Mouse (Mus musculus): ENCODE results near the gene Map3k5. TPM values are rescaled to one million over a fixed set of nuclear protein-coding genes. Genes with fewer than 3 reads are reported as not detected.

The Map3k5 gene
- total RNA-seq, 2 experiments from 2014 or later: 46.4 to 56.3 TPM

DNA sequence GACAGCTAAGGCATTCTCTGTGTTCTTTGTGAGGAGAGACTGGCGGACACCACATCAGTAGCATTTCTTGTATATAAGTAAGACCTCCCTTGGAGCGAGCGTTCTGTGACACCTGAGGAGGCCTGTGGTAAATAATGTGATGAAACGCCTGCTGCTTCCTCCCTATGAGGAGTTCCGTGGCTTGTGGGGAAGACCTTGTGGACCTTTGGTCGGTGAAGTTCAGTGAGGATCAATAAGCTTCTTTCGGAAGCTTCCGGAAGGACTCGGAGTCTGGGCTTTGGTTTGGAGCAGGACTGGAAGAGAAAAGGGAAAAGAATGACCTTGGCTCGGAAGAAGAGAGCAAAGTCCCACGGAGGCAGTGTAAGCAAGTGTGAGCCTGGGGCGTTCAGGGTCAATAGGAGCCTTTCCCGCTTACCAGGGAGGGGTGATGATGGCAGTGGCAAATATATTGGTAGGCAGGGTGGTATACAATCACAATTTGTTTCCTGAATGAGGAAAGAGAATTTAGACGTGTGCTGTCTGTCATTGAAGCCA is 136.4 kb downstream of the Map3k5 start:
- no peak for DNase-seq (ENCODE audit: low spot score in 2 of 2)
- intact Hi-C loops (cut with DNase I): loop anchor here (5.0 to 10.0 kb wide), 2 partner anchors 52 to 356 kb away; partner anchors contain the start of gene Il20ra

DNA sequence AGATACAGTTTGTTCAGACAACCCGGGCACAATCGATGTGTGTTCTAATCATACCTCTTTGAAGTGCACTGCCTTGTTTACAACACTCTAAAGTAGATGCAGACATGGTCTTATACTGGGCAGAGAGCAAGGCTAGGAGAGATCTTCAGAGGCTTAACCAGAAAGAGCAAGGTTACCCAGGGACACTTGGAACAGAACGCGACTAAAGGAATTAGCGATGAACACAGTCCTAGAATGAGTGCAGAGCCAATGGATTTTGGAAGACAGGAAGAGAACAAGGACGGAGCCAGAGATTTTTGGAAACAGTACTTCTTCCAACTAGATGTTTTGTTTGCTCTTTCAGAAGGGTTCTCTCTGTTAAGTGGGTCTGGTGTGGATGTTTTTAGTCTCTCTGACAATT is 137.4 kb downstream of the Map3k5 start:
- DNase-seq (ENCODE audit: low spot score in 2 of 2): peak in 1 of 2 experiments; percentile 55
- intact Hi-C loops (cut with DNase I): loop anchor here (2.0 to 10.0 kb wide), 3 partner anchors 51 to 357 kb away; partner anchors contain the start of genes Il20ra and Map3k5

GRCm38 (mm10) chr10:20073236-20073893 is 139.1 kb downstream of the Map3k5 start:
- intact Hi-C loops (cut with DNase I): loop anchor here (2.0 to 10.0 kb wide), 3 partner anchors 49 to 359 kb away; partner anchors contain the start of genes Il20ra and Map3k5
- DNase-seq (ENCODE audit: low spot score in 2 of 2): peak; percentile 65 to 78

DNA sequence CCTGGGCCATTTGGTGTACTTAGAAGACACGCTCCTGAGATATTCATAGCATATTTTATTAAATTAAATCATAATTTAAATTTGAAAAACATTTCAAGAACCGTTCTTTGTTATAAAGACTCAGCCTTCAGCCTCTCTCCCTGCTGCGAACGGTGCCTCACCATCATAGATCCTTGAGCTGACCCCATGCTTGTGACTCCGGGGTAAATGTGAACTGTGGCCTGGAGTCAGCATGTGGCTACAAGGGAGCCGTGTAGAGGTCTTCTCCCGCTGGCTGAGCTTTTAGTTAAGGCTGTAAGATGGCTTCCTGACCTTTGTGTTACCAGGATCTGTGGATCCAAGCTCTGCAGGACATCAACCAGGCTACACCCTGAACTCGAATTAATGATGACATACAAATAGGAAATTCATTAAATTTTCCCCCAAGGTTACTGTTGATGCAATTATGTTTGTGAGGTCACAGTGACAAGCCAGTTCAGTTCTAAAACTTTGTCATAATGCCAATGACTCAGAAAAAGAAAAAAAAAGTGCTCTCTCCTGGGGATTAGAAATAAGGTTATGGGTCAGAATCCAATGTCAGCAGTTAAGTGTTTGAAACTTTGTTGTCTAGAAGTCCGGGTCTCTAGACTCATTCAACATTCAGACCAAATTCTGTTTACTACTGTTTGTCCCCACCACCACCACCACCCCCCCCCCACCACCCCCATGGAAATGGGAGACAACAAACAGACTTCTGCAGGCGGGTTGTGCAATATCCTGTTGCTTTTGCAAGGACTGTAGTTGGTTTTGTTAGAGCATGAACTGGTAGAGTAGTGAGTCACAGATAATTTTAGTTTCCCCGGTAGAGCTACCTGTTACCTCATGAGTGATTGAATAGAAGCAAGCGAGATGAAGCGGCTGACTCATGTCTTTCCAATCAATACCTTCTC is 142.5 kb downstream of the Map3k5 start:
- intact Hi-C loops (cut with DNase I): loop anchor here (10.0 kb wide), 1 partner anchor 362 kb away; the partner anchor contains the start of gene Il20ra
- DNase-seq (ENCODE audit: low spot score in 2 of 2): no peak

- intact Hi-C loops (cut with DNase I): loop anchor here (10.0 kb wide), 1 partner anchor 364 kb away; the partner anchor contains the start of gene Il20ra
- no peak for DNase-seq (ENCODE audit: low spot score in 2 of 2)
Measured at GRCm38 (mm10) chr10:20078350-20078749, 144.1 kb downstream of the Map3k5 start.

- no peak for DNase-seq (ENCODE audit: low spot score in 2 of 2)
- intact Hi-C loops (cut with DNase I): no loop called here
Measured at GRCm38 (mm10) chr10:20087841-20088240, 153.6 kb downstream of the Map3k5 start.

- intact Hi-C loops (cut with DNase I): no loop called here
- no peak for DNase-seq (ENCODE audit: low spot score in 2 of 2)
Measured at GRCm38 (mm10) chr10:20089026-20089425, 154.8 kb downstream of the Map3k5 start.

DNA sequence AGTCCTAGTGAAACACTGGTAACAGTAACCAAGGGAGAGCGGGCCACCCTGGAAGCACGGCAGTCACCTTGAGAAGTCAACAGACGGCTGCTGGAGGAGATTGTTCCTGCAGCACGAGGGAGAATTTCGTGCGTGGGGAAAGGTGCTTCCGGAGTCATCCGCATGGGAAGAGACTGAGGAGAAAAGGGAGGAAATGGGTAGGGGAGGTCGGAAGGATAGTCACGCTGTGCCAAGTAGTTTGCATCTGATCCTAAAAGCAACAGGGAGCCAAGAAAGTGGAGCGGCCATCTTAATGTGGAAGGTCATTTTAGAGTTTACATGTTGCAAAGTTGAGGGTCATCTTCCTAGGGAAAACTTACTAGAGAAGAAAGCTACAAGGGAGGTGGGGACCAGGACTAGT is 155.9 kb downstream of the Map3k5 start:
- no peak for DNase-seq (ENCODE audit: low spot score in 2 of 2)
- intact Hi-C loops (cut with DNase I): no loop called here

GRCm38 (mm10) chr10:20091416-20091815 is 157.1 kb downstream of the Map3k5 start:
- no peak for DNase-seq (ENCODE audit: low spot score in 2 of 2)
- intact Hi-C loops (cut with DNase I): no loop called here

GRCm38 (mm10) chr10:20092371-20092770 is 158.1 kb downstream of the Map3k5 start:
- intact Hi-C loops (cut with DNase I): no loop called here
- no peak for DNase-seq (ENCODE audit: low spot score in 2 of 2)

DNA sequence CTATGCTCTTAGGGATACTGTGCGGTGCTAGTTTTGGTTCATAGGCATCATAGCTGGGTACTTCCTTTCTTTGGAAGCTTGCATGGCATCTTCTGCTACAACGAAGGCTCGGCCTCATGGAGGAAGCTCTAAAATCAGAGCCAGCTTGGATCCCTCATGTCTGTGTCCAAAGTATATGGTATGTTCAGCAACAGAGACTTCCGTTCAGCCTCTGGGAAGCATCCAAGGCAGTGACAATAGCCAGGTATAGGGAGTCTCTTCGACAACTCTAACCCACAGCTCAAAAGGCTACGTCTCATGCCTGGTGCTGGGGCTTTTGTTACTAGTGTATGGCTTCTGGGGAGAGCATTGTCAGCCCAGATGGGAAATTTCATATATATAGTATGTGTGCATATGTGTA is 167.2 kb downstream of the Map3k5 start:
- intact Hi-C loops (cut with DNase I): no loop called here
- no peak for DNase-seq (ENCODE audit: low spot score in 2 of 2)

DNA sequence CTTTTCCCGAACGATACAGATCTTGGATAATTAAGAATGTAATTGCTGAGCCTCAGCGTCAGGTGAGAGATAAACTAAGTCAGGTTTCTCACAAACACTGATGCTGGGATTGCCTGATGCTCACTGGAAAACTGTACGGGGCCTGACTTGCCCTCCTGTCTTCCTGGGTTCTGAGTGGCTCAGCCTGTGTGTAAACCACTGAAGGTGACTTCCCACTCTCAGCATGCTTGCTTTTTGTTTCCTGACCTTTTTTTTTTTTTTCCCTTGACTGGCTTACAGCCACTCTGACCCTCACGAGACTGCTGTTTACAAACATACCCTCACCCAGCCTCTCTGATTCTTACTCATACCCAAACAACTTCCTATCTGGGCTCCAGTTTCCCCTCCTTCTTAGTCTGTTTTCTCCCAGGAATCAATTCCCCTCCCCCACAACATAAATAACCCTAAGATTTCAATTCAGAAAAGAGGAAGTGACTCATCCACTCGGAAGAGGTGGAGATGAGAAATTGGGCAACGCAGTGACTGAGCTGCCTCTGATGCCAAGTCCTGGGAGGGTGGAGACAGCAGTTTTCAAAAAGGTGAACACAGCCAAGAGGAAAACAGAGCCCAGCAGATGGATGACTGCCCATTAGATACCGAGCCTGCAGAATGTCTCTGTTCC is 170.1 kb downstream of the Map3k5 start:
- intact Hi-C loops (cut with DNase I): no loop called here
- DNase-seq (ENCODE audit: low spot score in 2 of 2): peak in 1 of 2 experiments; percentile 76

- intact Hi-C loops (cut with DNase I): no loop called here
- DNase-seq (ENCODE audit: low spot score in 2 of 2): no peak
Measured at GRCm38 (mm10) chr10:20105575-20105974, 171.3 kb downstream of the Map3k5 start.

- no peak for DNase-seq (ENCODE audit: low spot score in 2 of 2)
- intact Hi-C loops (cut with DNase I): no loop called here
Measured at GRCm38 (mm10) chr10:20107031-20107430, 172.8 kb downstream of the Map3k5 start.

- no peak for DNase-seq (ENCODE audit: low spot score in 2 of 2)
- intact Hi-C loops (cut with DNase I): no loop called here
Measured at GRCm38 (mm10) chr10:20111508-20111907, 177.2 kb downstream of the Map3k5 start.

DNA sequence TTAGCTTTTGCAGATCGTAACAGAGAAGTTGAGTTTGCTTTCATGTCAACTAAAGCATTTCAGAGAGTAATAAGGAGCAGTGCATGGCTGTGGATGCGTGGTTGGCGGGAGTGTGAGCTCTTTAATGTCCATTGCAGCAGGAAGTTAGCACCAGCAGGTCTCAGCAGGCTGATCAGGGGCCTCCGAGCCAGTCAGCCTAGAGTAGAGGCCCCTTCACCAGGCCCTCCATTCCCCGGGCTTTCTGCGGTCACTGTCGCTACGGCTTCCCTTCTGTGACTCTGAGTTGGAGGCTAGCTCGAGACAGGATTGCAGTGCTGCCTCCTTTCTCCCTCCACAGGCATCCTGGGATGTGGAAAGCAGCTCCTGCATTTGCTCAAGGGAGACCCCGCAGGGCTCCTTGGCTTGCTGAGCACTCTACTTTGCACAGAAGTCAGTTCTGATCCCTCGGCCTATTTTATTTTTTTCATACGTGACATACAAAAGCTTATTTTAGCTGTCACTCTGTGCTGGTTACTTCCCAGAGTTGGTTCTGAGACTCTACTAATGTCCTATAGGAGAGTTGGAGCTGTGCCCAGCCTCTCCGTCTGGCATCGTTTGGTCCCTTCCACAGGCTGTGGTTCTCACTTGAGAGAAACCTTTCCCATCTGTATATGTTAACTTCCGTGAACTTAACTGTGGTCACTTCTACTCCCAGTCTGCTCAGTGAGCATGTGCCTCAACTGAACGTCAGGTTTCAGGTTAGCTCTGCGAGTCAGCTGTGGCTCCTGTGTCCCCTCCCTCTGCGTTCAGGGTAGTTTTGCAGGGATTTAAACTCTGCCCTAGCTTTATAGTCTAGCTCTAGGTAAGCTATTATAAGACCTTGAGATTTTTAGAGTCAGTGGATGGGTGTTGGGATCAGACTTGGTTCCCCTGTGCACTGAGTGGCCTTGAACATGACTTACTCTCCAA is 178.0 kb downstream of the Map3k5 start:
- peak; percentile 36 to 55 for DNase-seq (ENCODE audit: low spot score in 2 of 2)
- intact Hi-C loops (cut with DNase I): no loop called here

DNA sequence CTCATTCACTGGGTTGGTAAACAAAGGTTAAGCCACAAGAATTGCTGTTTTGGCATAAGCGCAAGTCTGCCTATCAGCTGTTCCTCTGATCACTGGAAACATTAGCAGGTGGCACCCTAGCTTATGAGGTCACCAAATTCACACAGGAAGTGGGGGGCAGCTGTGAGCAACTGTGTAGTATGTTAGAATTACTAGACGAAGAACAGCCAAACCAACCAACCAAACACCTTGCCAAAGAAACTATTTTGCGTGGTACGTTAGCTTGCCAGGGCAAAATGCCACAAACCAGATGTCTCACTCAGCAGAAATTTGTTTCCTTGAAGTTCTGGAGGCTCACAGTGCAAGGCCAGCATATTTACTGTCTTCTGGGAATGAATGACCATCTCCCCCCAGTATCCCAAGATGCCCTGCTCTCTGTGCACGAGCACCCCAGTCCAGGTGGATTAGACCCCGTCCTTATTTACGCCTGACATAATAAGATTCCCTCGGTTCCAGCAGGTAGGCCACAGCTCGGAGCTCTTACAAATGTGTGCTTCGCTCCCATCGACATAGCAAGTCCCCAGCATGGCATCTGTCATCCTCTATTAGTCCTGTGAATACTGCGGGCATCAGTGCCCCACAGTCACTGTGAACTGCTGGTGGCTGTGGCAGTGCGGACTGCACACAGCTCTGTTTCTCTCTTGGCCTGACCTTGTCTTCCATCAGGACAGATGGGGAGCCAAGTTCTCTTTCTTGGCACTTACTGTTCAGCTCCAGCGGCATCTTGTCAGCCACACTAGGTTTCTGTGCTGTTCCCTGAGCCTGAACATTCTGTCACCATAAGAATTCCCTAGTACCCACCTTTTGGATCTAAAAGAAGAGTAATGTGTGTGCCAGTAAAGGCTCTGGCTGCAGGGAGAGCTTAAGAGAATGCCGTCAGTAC is 185.5 kb downstream of the Map3k5 start:
- intact Hi-C loops (cut with DNase I): loop anchor here (5.0 to 10.0 kb wide), 3 partner anchors 47 to 875 kb away; partner anchors contain the start of gene Map3k5
- DNase-seq (ENCODE audit: low spot score in 2 of 2): peak in 1 of 2 experiments; percentile 19

All from left cerebral cortex, postnatal 25 days (tissue).